Mouse (Mus musculus) intestine, embryonic 16.5 days (tissue): Measurements from ENCODE around the gene Pnpla3. TPM values are rescaled to one million over a fixed set of nuclear protein-coding genes. Genes with fewer than 3 reads are reported as not detected.

ENCODE experiments used
- ATAC-seq: fragments of 200-750 bp; cut with Nextera tagmentation; 2 replicates; pipeline ENCODE4 v1.8.0; 2017; ENCODE audit warnings: moderate TSS enrichment, moderate library complexity
- H3K27ac ChIP-seq: fragments of 300-500 bp; sonication (generic); 2 replicates; pipeline ENCODE4 v1.5.1; 2014; ENCODE audit warnings: mild to moderate bottlenecking, low read length
- H3K27me3 ChIP-seq: fragments of 300-500 bp; sonication (generic); replicated peaks from 2 replicates; pipeline ENCODE4 v1.6.1; 2014; ENCODE audit warnings: low read length, control low read depth, mixed read lengths; ENCODE audit not compliant: control insufficient read depth, insufficient read depth
- H3K36me3 ChIP-seq: fragments of 300-500 bp; sonication (generic); 2 replicates; pipeline ENCODE4 v1.6.1; 2014; ENCODE audit warnings: low read length, control low read depth; ENCODE audit not compliant: control insufficient read depth, insufficient read depth
- H3K4me1 ChIP-seq: fragments of 300-500 bp; sonication (generic); 2 replicates; pipeline ENCODE4 v1.6.1; 2014; ENCODE audit warnings: low read length, control low read depth, mixed read lengths; ENCODE audit not compliant: control insufficient read depth, insufficient read depth
- H3K4me2 ChIP-seq: fragments of 300-500 bp; sonication (generic); 2 replicates; pipeline ENCODE4 v1.6.1; 2014; ENCODE audit warnings: low read depth, low read length, control low read depth
- H3K4me3 ChIP-seq: fragments of 300-500 bp; sonication (generic); 2 replicates; pipeline ENCODE4 v1.5.1; 2014; ENCODE audit warnings: mild to moderate bottlenecking, low read length
- H3K9ac ChIP-seq: fragments of 300-500 bp; sonication (generic); 2 replicates; pipeline ENCODE4 v1.6.1; 2014; ENCODE audit warnings: low read depth, low read length
- H3K9me3 ChIP-seq: fragments of 300-500 bp; sonication (generic); 2 replicates; pipeline ENCODE4 v1.6.1; 2016; ENCODE audit warnings: low read length, control low read depth; ENCODE audit not compliant: control insufficient read depth
- WGBS: fragments of 180-500 bp; shearing (Covaris S2); extraction: QIAGEN DNeasy Blood & Tissue Kit; methylation state at CpG from one replicate; pipeline ENCODE4 v1.1.7; 2014; 5-methylcytosine and 5-hydroxymethylcytosine counted together
- polyA plus RNA-seq: library from polyadenylated mRNA; unstranded; fragments of >200 nt; fragmentation: Nextera tagmentation; extraction: Ambion mirVana; gene quantifications from 2 replicates; pipeline ENCODE4 v1.2.1, GENCODE M21; 2015

Gene Pnpla3
- polyA plus RNA-seq, 1 experiment from 2014 or later: 0.95 TPM

- Histone ChIP-seq H3K4me2 (peak overlapping the region; percentile 57), H3K36me3 (0 out of 2 replicates have a peak, but pooled peaks cover 6% of the 10 kb centered on the region), H3K27ac (peak overlapping the region; percentile 74), H3K9me3 (no peaks in the 10 kb centered on the region), H3K4me3 (peak overlapping the region; percentile 97), H3K27me3 (no peaks in the 10 kb centered on the region), H3K9ac (peak overlapping the region; percentile 93), H3K4me1 (peaks cover 11% of the 10 kb centered on the region; the same call in 1 of the 2 replicates)
- peak; percentile 55; the same call in 1 of the 2 replicates for ATAC-seq
- 1% methylated on average over 9 of the region's 9 CpGs for WGBS
Observed at GRCm38 (mm10) chr15:84191724-84192057, 24.1 kb downstream of the Pnpla3 start.

DNA sequence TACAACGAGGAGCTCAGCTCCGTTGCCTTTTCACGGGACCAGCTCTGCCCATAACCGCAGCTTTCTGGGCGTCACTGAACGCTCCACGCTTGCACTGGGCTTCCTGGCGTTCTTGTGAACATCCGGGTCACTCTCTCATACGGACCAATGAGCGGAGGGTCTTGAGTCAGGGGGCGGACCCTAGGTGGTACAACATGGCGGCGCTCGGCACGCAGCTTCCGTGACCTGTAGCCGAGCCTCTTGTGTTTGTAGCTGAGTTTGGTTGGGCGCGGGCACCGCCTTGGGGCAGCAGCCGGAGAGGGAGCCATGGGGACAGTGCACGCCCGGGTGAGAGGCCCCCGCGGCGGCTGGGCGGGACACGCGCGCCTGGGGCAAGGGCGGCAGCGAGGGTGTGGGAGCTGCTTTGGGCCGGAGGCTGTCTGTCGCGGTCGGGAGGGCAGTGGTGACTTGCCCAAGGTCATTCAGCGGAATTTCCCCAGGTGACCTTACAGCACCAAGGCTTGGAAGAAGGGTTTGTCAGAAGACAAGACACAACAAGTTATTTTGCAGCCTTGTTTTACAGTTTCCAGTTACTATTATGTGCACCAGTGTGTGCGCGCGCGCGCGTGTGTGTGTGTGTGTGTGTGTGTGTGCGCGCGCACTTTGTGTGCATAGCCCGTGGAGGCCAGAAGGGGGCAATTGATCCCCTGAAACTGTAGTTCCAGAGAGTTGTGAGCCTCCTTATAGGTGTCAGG, 24.6 kb downstream of the Pnpla3 start, which contains the start of gene Samm50:
Gene Samm50, plus strand, starts transcription at position 184 of the 734 bp plus-strand sequence.
- 5% methylated on average over 48 of the region's 48 CpGs for WGBS
- Histone ChIP-seq H3K27ac (peak within 1 kb of the TSS; percentile 98), H3K9me3 (no peaks in the 10 kb centered on the region), H3K9ac (peak within 1 kb of the TSS; percentile 93), H3K4me2 (peak within 1 kb of the TSS; percentile 67), H3K4me3 (peak within 1 kb of the TSS; percentile 97), H3K27me3 (no peaks in the 10 kb centered on the region), H3K36me3 (peaks cover 10% of the 10 kb centered on the region; the same call in 1 of the 2 replicates), H3K4me1 (peaks cover 11% of the 10 kb centered on the region; the same call in 1 of the 2 replicates)
- ATAC-seq: peak; percentile 99

GRCm38 (mm10) chr15:84196486-84197165, 29.0 kb downstream of the Pnpla3 start:
- Histone ChIP-seq H3K4me1 (peaks cover 9% of the 10 kb centered on the region; the same call in 1 of the 2 replicates), H3K4me2 (no peak overlapping the region), H3K9ac (no peak overlapping the region), H3K36me3 (peaks cover 39% of the 10 kb centered on the region), H3K9me3 (no peaks in the 10 kb centered on the region), H3K27me3 (no peaks in the 10 kb centered on the region), H3K4me3 (no peak overlapping the region), H3K27ac (no peak overlapping the region)
- 91% methylated on average over 8 of the region's 8 CpGs for WGBS
- ATAC-seq: no peak

GRCm38 (mm10) chr15:84207327-84207726, 39.7 kb downstream of the Pnpla3 start:
- peaks cover 28% of the 10 kb centered on the region for H3K36me3 ChIP-seq
- no peak overlapping the region for H3K9ac ChIP-seq
- 0 out of 2 replicates have a peak, but pooled peaks cover under 1% of the 10 kb centered on the region for H3K4me1 ChIP-seq
- no peak overlapping the region for H3K4me2 ChIP-seq
- H3K27me3 ChIP-seq: no peaks in the 10 kb centered on the region
- no peak for ATAC-seq
- H3K9me3 ChIP-seq: no peaks in the 10 kb centered on the region
- 94% methylated on average over 4 of the region's 4 CpGs for WGBS
- H3K4me3 ChIP-seq: no peak overlapping the region
- no peak overlapping the region for H3K27ac ChIP-seq

DNA sequence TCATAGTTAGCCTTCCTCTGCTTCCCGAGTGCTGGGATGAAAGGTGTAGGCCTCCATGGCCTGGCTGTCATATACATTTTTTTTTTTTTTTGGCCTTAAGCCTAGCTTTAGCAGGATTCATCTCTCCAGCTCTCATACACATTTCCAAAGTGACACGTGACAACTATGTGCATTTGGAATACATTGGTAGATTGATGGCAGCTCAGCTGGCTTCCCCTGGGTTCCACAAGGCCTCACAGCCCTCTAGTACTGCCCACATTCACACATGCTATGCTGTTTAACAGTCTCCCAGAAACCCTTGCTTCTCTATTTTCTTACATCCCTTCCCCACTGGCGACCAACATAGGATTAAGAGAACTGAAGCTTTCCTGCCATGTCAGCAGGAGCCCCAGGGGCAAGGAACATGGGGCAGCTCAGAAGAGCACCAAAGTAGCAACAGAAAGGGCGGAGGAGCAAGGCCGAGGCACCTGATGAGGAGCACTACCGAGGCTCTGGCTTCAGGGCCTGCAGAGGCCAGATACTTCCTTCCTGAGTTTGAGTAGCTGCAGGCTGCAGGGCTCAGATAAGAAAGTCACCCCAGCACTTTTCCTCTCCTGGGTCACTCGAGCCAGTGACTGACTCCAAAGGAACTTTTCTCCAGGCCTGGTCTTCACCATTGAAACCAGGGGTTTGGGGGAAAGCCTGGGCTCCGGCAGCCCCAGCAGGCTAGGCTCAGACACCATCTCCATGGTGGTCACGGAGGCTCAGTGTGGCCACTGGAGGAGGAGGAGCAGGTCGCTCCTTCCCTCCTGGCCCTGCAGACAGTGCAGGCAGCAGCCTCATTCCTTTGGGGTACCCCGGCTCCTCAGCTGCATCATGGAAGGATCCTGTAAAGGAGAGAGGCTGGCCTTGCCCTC, 42.1 kb downstream of the Pnpla3 start:
- H3K9me3 ChIP-seq: no peaks in the 10 kb centered on the region
- 85% methylated on average over 11 of the region's 11 CpGs for WGBS
- peak; percentile 36 for ATAC-seq
- H3K4me1 ChIP-seq: 0 out of 2 replicates have a peak, but pooled peaks cover 2% of the 10 kb centered on the region
- no peak overlapping the region for H3K4me2 ChIP-seq
- H3K27ac ChIP-seq: no peak overlapping the region
- no peak overlapping the region for H3K9ac ChIP-seq
- H3K4me3 ChIP-seq: no peak overlapping the region
- peaks cover 24% of the 10 kb centered on the region for H3K36me3 ChIP-seq
- H3K27me3 ChIP-seq: no peaks in the 10 kb centered on the region

DNA sequence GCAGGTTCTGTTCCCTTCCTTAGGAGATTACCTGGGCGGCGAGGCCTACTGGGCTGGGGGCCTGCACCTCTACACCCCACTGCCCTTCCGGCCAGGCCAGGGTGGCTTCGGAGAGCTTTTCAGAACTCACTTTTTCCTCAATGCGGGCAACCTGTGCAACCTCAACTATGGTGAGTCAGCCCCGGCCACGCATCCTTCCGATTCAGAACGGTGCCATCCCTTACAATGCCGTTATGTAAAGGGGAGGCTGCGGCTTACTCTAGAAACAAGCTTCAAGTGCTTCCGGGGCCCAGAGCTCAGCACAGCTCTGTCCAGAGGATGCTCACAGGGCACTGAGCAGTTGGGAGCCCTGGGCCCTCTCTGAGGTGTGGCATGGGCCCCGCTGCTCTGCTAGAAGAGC, 42.8 kb downstream of the Pnpla3 start:
- H3K9ac ChIP-seq: no peak overlapping the region
- H3K27ac ChIP-seq: no peak overlapping the region
- 92% methylated on average over 13 of the region's 13 CpGs for WGBS

DNA sequence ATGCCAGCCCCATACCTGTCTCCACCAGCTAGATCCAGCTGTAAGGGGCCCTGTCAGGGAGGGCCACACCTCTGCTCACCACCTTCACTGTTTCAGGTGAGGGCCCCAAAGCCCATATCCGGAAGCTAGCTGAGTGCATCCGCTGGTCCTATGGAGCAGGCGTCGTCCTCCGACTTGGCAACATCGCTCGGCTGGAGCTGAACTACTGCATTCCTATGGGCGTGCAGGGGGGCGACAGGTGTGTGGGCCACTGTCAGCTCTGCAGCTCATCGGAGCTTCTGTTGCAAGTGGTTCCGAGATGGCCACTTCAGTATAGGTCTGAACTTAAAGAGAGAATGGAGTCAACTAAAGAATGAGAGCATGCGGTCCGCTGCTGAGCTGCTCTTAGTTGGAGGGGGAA, 43.3 kb downstream of the Pnpla3 start:
- peaks cover 21% of the 10 kb centered on the region for H3K36me3 ChIP-seq
- ATAC-seq: no peak
- 91% methylated on average over 13 of the region's 13 CpGs for WGBS

More for the DNA sequence above, 42.8 kb downstream of the Pnpla3 start:
- no peak overlapping the region for H3K4me2 ChIP-seq
- 0 out of 2 replicates have a peak, but pooled peaks cover 5% of the 10 kb centered on the region for H3K4me1 ChIP-seq
- no peaks in the 10 kb centered on the region for H3K9me3 ChIP-seq
- ATAC-seq: no peak
- no peak overlapping the region for H3K4me3 ChIP-seq
- peaks cover 21% of the 10 kb centered on the region for H3K36me3 ChIP-seq
- no peaks in the 10 kb centered on the region for H3K27me3 ChIP-seq

DNA sequence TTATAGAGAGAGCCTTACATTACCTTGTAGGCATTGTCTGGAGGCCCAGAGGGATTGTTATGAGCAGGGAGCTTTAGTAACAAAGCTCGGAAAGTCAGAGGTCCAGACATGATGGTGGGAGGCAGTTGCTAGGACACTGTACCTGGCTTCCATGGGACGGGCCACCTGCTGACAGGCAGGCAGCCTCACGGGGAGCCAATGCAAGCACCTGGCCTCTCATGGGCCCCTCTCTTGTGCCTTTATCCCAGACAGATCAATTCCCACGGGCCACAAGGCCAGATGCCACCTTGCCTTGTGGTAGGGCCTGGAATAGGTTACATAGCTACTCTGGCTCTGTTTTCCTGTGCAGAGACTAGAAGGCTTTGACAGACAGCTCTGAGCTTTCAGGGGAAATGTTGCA, 43.9 kb downstream of the Pnpla3 start:
- ATAC-seq: peak; percentile 23; the same call in 1 of the 2 replicates
- peaks cover 21% of the 10 kb centered on the region for H3K36me3 ChIP-seq
- WGBS: 68% methylated on average over 4 of the region's 4 CpGs

More for the DNA sequence above, 43.3 kb downstream of the Pnpla3 start:
- Histone ChIP-seq H3K27ac (no peak overlapping the region), H3K4me1 (0 out of 2 replicates have a peak, but pooled peaks cover 8% of the 10 kb centered on the region), H3K27me3 (no peaks in the 10 kb centered on the region), H3K9me3 (no peaks in the 10 kb centered on the region), H3K4me2 (no peak overlapping the region), H3K9ac (no peak overlapping the region), H3K4me3 (no peak overlapping the region)

More for the DNA sequence above, 43.9 kb downstream of the Pnpla3 start:
- no peaks in the 10 kb centered on the region for H3K9me3 ChIP-seq
- H3K27me3 ChIP-seq: no peaks in the 10 kb centered on the region
- peaks cover 14% of the 10 kb centered on the region; the same call in 1 of the 2 replicates for H3K4me1 ChIP-seq
- H3K9ac ChIP-seq: no peak overlapping the region
- H3K27ac ChIP-seq: no peak overlapping the region
- no peak overlapping the region for H3K4me2 ChIP-seq
- H3K4me3 ChIP-seq: no peak overlapping the region
